29 mouse cellular contexts compared by ENCODE assay signal in the genomic region with DNA sequence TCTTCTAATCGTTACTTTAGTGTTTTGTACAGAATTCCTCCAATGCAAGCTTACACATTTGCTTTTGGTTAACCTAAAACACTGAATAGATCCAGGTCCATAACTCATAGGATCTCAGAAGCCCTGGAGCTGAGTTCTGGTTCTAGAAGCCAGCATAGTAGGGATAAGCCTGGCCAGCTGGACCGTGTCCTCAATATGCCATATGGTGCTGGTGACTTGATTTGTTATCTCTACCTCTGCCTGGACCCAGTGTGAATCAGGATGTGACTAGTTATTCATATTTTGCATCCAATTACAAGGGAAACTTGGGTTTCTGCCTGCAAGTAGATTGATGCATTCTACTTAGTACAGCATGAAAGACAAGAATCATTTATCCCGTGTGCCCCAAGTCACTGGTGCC.
A peak's percentile ranks its signal among the peaks of the same experiment; 100 is the strongest.
DNase-seq lines count a peak whose midpoint lies in the region; ATAC-seq and TF ChIP-seq lines count a peak whose summit lies in the region.
"Had no signal": no experiment of that assay in that cellular context is flagged by ENCODE, and none has a peak within 500 bp of the region (broad histone marks: within the 10 kb centered on the region; RNA-seq: fewer than 3 reads in every experiment).

No protein-coding gene starts in this region.

- no peak overlapping the region for H3K4me3 ChIP-seq in hindbrain, embryonic 16.5 days (ENCODE audit: low read length)
- no peak overlapping the region for H3K4me3 ChIP-seq in hindbrain, embryonic 12.5 days
- H3K4me3 ChIP-seq in stomach, postnatal 0 days (ENCODE audit: low read depth, low read length): no peak overlapping the region
- H3K4me3 ChIP-seq: embryonic facial prominence, embryonic 12.5 days; forebrain, embryonic 15.5 days; gastrocnemius, adult 2 months; heart, embryonic 12.5 days; hindbrain, embryonic 15.5 days; intestine, embryonic 15.5 days; layer of hippocampus, adult 2 months; liver, embryonic 15.5 days; midbrain, embryonic 10.5 days; midbrain, embryonic 15.5 days; myocyte; neural tube, embryonic 13.5 days had no signal

- DNase-seq in brain, embryonic 14.5 days (ENCODE audit: low read depth): peak; percentile 31
- peak; percentile 16 for DNase-seq in cerebellum, adult 9-10 months
- peak; percentile 50 to 57 for DNase-seq in cerebellum, postnatal 36 days
- no peak for DNase-seq in stomach, postnatal 0 days (ENCODE audit: low spot score)
- DNase-seq: adrenal gland, postnatal 25 days; B cell, adult 2 months; embryo, embryonic 11 days; gastrocnemius, adult 2 months; gastrocnemius, postnatal 36 days; heart, adult 18-20 months; heart, postnatal 4 days; kidney, adult 2 months; kidney, postnatal 36 days; liver; lung, embryonic 14.5 days; lung, postnatal 14 days had no signal

- no peaks in the 10 kb centered on the region for H3K36me3 ChIP-seq in hindbrain, embryonic 16.5 days (ENCODE audit: control insufficient read depth, insufficient read depth, low read length)
- no peaks in the 10 kb centered on the region for H3K36me3 ChIP-seq in hindbrain, embryonic 12.5 days
- no peaks in the 10 kb centered on the region for H3K36me3 ChIP-seq in stomach, postnatal 0 days (ENCODE audit: control insufficient read depth, insufficient read depth, low read length)
- H3K36me3 ChIP-seq: embryonic facial prominence, embryonic 12.5 days; forebrain, embryonic 15.5 days; heart, embryonic 12.5 days; hindbrain, embryonic 15.5 days; intestine, embryonic 15.5 days; liver, embryonic 15.5 days; midbrain, embryonic 10.5 days; midbrain, embryonic 15.5 days; neural tube, embryonic 13.5 days had no signal

- H3K4me1 ChIP-seq in hindbrain, embryonic 16.5 days (ENCODE audit: control insufficient read depth, insufficient read depth, low read depth, low read length): no peaks in the 10 kb centered on the region
- H3K4me1 ChIP-seq in hindbrain, embryonic 12.5 days: no peaks in the 10 kb centered on the region
- no peaks in the 10 kb centered on the region for H3K4me1 ChIP-seq in stomach, postnatal 0 days (replicated peaks; ENCODE audit: control insufficient read depth, insufficient read depth)
- H3K4me1 ChIP-seq: embryonic facial prominence, embryonic 12.5 days; forebrain, embryonic 15.5 days; heart, embryonic 12.5 days; hindbrain, embryonic 15.5 days; intestine, embryonic 15.5 days; liver, embryonic 15.5 days; midbrain, embryonic 10.5 days; midbrain, embryonic 15.5 days; neural tube, embryonic 13.5 days had no signal

- no peaks in the 10 kb centered on the region for H3K27me3 ChIP-seq in hindbrain, embryonic 16.5 days (replicated peaks; ENCODE audit: control insufficient read depth, insufficient read depth, low read length)
- no peaks in the 10 kb centered on the region for H3K27me3 ChIP-seq in hindbrain, embryonic 12.5 days
- no peaks in the 10 kb centered on the region for H3K27me3 ChIP-seq in stomach, postnatal 0 days (ENCODE audit: control insufficient read depth, insufficient read depth, low read length)
- H3K27me3 ChIP-seq: embryonic facial prominence, embryonic 12.5 days; forebrain, embryonic 15.5 days; heart, embryonic 12.5 days; hindbrain, embryonic 15.5 days; intestine, embryonic 15.5 days; liver, embryonic 15.5 days; midbrain, embryonic 15.5 days; neural tube, embryonic 13.5 days had no signal

- no peak overlapping the region for H3K9ac ChIP-seq in hindbrain, embryonic 16.5 days (ENCODE audit: low read depth, low read length)
- no peak overlapping the region for H3K9ac ChIP-seq in hindbrain, embryonic 12.5 days
- no peak overlapping the region for H3K9ac ChIP-seq in stomach, postnatal 0 days (ENCODE audit: low read length)
- H3K9ac ChIP-seq: embryonic facial prominence, embryonic 12.5 days; forebrain, embryonic 15.5 days; heart, embryonic 12.5 days; hindbrain, embryonic 15.5 days; intestine, embryonic 15.5 days; liver, embryonic 15.5 days; lung, embryonic 14.5 days; midbrain, embryonic 15.5 days; neural tube, embryonic 13.5 days had no signal

- H3K27ac ChIP-seq in hindbrain, embryonic 16.5 days (ENCODE audit: low read depth, low read length): no peak overlapping the region
- H3K27ac ChIP-seq in hindbrain, embryonic 12.5 days: no peak overlapping the region
- H3K27ac ChIP-seq in stomach, postnatal 0 days (replicated peaks): no peak overlapping the region
- H3K27ac ChIP-seq: embryonic facial prominence, embryonic 12.5 days; forebrain, embryonic 15.5 days; gastrocnemius, adult 2 months; hindbrain, embryonic 15.5 days; intestine, embryonic 15.5 days; layer of hippocampus, adult 2 months; liver, embryonic 15.5 days; midbrain, embryonic 10.5 days; midbrain, embryonic 15.5 days; neural tube, embryonic 13.5 days had no signal

- TF ChIP-seq POLR2A in brain, embryonic 14.5 days (IDR thresholded peaks at IDR 0.05; ENCODE audit: borderline replicate concordance, extremely low read depth, insufficient read depth, insufficient read length, poor library complexity, severe bottlenecking): no peak

- no peak for TF ChIP-seq CTCF in brain, embryonic 14.5 days (IDR thresholded peaks at IDR 0.05; ENCODE audit: borderline replicate concordance, extremely low read depth, insufficient read depth, insufficient read length)
- no peak for TF ChIP-seq CTCF in stomach, postnatal 0 days (IDR thresholded peaks at IDR 0.05; ENCODE audit: low read depth)

- H3K4me2 ChIP-seq in hindbrain, embryonic 16.5 days (ENCODE audit: low read length): no peak overlapping the region
- H3K4me2 ChIP-seq in hindbrain, embryonic 12.5 days (replicated peaks): no peak overlapping the region
- H3K4me2 ChIP-seq in stomach, postnatal 0 days (replicated peaks; ENCODE audit: low read depth): no peak overlapping the region
- H3K4me2 ChIP-seq: embryonic facial prominence, embryonic 12.5 days; forebrain, embryonic 15.5 days; heart, embryonic 12.5 days; hindbrain, embryonic 15.5 days; intestine, embryonic 15.5 days; liver, embryonic 15.5 days; lung, embryonic 14.5 days; midbrain, embryonic 15.5 days; neural tube, embryonic 13.5 days had no signal

- no peaks in the 10 kb centered on the region for H3K9me3 ChIP-seq in hindbrain, embryonic 16.5 days (ENCODE audit: control insufficient read depth, low read length)
- no peaks in the 10 kb centered on the region for H3K9me3 ChIP-seq in hindbrain, embryonic 12.5 days (replicated peaks)
- no peaks in the 10 kb centered on the region for H3K9me3 ChIP-seq in stomach, postnatal 0 days (ENCODE audit: control insufficient read depth, low read length)
- H3K9me3 ChIP-seq: embryonic facial prominence, embryonic 12.5 days; forebrain, embryonic 15.5 days; heart, embryonic 12.5 days; hindbrain, embryonic 15.5 days; intestine, embryonic 15.5 days; liver, embryonic 15.5 days; midbrain, embryonic 10.5 days; midbrain, embryonic 15.5 days; neural tube, embryonic 13.5 days had no signal

- peak; percentile 69; the same call in 1 of the 2 replicates for ATAC-seq in hindbrain, embryonic 16.5 days
- ATAC-seq in hindbrain, embryonic 12.5 days (ENCODE audit: low FRiP score): no peak
- ATAC-seq in stomach, postnatal 0 days (ENCODE audit: low FRiP score, low TSS enrichment): no peak
- ATAC-seq: forebrain, embryonic 15.5 days; intestine, embryonic 15.5 days; midbrain, embryonic 15.5 days had no signal

- 67% methylated on average over 3 of the region's 3 CpGs for WGBS in hindbrain, embryonic 16.5 days
- WGBS in hindbrain, embryonic 12.5 days: 80% methylated on average over 3 of the region's 3 CpGs
- WGBS in stomach, postnatal 0 days: 76% methylated on average over 3 of the region's 3 CpGs

- TF ChIP-seq EP300 in stomach, postnatal 0 days (optimal IDR thresholded peaks at IDR 0.05): no peak
